Mouse (Mus musculus): ENCODE data around the gene Abcc12.

DNA sequence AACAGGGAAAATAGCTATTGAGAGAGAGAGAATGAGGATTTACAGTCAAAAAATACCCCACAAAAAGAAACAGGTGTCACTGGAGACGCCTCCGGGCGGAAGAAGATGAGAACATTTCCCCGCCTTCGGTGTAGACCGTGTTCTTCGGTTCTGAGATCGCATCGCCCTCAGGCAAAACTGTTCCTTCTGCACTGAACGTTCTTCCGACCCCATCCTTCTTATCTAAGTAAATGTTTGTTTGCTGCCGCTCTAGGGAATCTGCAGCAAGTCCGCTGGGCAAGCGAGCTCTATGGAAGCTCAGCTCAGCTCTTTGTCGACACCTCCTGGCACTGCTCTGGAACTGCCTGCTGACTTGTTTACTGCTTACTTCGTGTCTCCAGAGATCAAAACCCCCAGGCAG is 5.0 kb upstream of the Abcc12 start:
- peak; percentile 67; the same call in 1 of the 2 replicates for TF ChIP-seq EP300 (IDR thresholded peaks at IDR 0.05; ENCODE audit: insufficient read depth, low read depth, low read length)
- TF ChIP-seq POLR2A (IDR thresholded peaks at IDR 0.05; ENCODE audit: insufficient read depth, low read depth, low read length), result no peak
- TF ChIP-seq CTCF (IDR thresholded peaks at IDR 0.05), result peak; percentile 81

All from heart, adult 2 months (tissue).